29 mouse cellular contexts compared by ENCODE assay signal in the genomic region with DNA sequence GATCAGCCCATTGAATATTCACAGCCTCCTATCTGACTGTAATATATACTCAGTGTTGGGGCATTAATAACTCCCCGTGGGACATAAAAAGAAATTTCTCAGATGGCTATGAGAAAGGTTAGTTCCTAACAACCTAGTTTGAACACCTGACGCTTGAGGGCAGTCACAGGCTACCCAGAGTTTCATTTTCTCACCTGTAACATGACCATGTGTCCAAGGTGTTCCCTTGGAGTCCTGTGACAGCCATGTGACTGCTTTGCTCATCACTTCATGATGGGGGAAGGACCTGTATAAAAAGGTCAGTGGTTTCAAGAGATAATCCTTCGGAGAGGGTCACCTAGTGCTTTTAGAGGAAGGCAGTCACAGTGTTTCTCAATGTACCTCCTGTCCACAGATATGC. TPM values are rescaled to one million over a fixed set of nuclear protein-coding genes. Genes with fewer than 3 reads are reported as not detected.
"Had no signal": no experiment of that assay in that cellular context is flagged by ENCODE, and none has a peak within 500 bp of the region (broad histone marks: within the 10 kb centered on the region; RNA-seq: fewer than 3 reads in every experiment).

No protein-coding gene starts in this region.

- DNase-seq: kidney, adult 9 months; kidney, postnatal 14 days; kidney, postnatal 4 days; layer of hippocampus, postnatal 36 days; liver, embryonic 13.5 days; lung, adult 2 months; lung, postnatal 14 days; lung, postnatal 4 days; midbrain, embryonic 14.5 days; right cerebral cortex, postnatal 14 days; right cerebral cortex, postnatal 4 days; spleen, adult 18-20 months; thymus, postnatal 36 days had no signal

- H3K4me2 ChIP-seq: liver, embryonic 13.5 days; midbrain, embryonic 11.5 days; stomach, embryonic 15.5 days had no signal

- H3K27me3 ChIP-seq: liver, embryonic 13.5 days; stomach, embryonic 15.5 days had no signal

- H3K9me3 ChIP-seq: liver, embryonic 13.5 days; stomach, embryonic 15.5 days had no signal

- H3K4me3 ChIP-seq: left cerebral cortex, adult 2 months; liver, embryonic 13.5 days; stomach, embryonic 15.5 days had no signal

- H3K4me1 ChIP-seq: liver, embryonic 13.5 days; stomach, embryonic 15.5 days had no signal

- H3K9ac ChIP-seq: liver, embryonic 13.5 days; stomach, embryonic 15.5 days had no signal

- H3K36me3 ChIP-seq: liver, embryonic 13.5 days; stomach, embryonic 15.5 days had no signal

- H3K27ac ChIP-seq: left cerebral cortex, adult 2 months; liver, embryonic 13.5 days; stomach, embryonic 15.5 days had no signal

RNA-seq across cellular contexts. Expression of gene Spata4, which starts 19.1 kb away (rescaled TPM):
- total RNA-seq: layer of hippocampus, adult 18-20 months; left cerebral cortex, adult 2 months; liver, adult 2 months; megakaryocyte progenitor cell, adult 5-6 weeks; megakaryocyte-erythroid progenitor cell, adult 5-6 weeks; midbrain, postnatal 0 days had no signal
- polyA plus RNA-seq: kidney, embryonic 16.5 days; limb, embryonic 11.5 days; limb, embryonic 14.5 days; liver, adult 2 months; liver, embryonic 13.5 days; liver, embryonic 16.5 days; lung, adult 2 months; lung, embryonic 16.5 days; midbrain, embryonic 11.5 days; midbrain, embryonic 14.5 days; neural tube, embryonic 11.5 days; stomach, embryonic 15.5 days; thymus, postnatal 0 days; urinary bladder, adult 2 months had no signal

RNA-seq across cellular contexts. Expression of gene Asb5, which starts 52.1 kb away (rescaled TPM):
- total RNA-seq: megakaryocyte-erythroid progenitor cell, adult 5-6 weeks had no signal
